ENCODE assay signal across 15 mouse cellular contexts in genomic region chr3:68201214-68201613, GRCm38 (mm10).
A peak's percentile ranks its signal among the peaks of the same experiment; 100 is the strongest.
DNase-seq lines count a peak whose midpoint lies in the region; TF ChIP-seq lines count a peak whose summit lies in the region.
"Had no signal": no experiment of that assay in that cellular context is flagged by ENCODE, and none has a peak within 500 bp of the region (broad histone marks: within the 10 kb centered on the region; RNA-seq: fewer than 3 reads in every experiment).

No protein-coding gene starts in this region.

- TF ChIP-seq CTCF in cerebellum, adult 2 months (IDR thresholded peaks at IDR 0.05; ENCODE audit: borderline replicate concordance, insufficient read depth, low read depth, low read length), result no peak
- TF ChIP-seq CTCF in layer of hippocampus, adult 2 months (conservative IDR thresholded peaks at IDR 0.05), result no peak
- no peak for TF ChIP-seq CTCF in thymus, adult 2 months (IDR thresholded peaks at IDR 0.05; ENCODE audit: borderline replicate concordance, control insufficient read depth, extremely low read depth, insufficient read depth, low read length, poor library complexity)

- H3K36me3 ChIP-seq in heart, embryonic 10.5 days, result no peaks in the 10 kb centered on the region
- H3K36me3 ChIP-seq in thymus, adult 2 months (ENCODE audit: control insufficient read depth, insufficient read depth, low read length), result no peaks in the 10 kb centered on the region
- H3K36me3 ChIP-seq: heart, embryonic 13.5 days; lung, embryonic 15.5 days had no signal

- no peaks in the 10 kb centered on the region for H3K4me1 ChIP-seq in cerebellum, adult 2 months (ENCODE audit: control insufficient read depth, insufficient read depth, low read length)
- no peaks in the 10 kb centered on the region for H3K4me1 ChIP-seq in heart, embryonic 10.5 days
- no peaks in the 10 kb centered on the region for H3K4me1 ChIP-seq in thymus, adult 2 months (replicated peaks; ENCODE audit: control insufficient read depth, insufficient read depth, low read length)
- H3K4me1 ChIP-seq: heart, embryonic 13.5 days; lung, embryonic 15.5 days had no signal

- H3K4me3 ChIP-seq in cerebellum, adult 2 months (replicated peaks; ENCODE audit: insufficient read depth, low read depth, low read length), result no peak overlapping the region
- H3K4me3 ChIP-seq in layer of hippocampus, adult 2 months, result no peak overlapping the region
- no peak overlapping the region for H3K4me3 ChIP-seq in heart, embryonic 10.5 days
- no peak overlapping the region for H3K4me3 ChIP-seq in thymus, adult 2 months (ENCODE audit: control insufficient read depth, insufficient read depth, low read length)
- H3K4me3 ChIP-seq: heart, embryonic 13.5 days; lung, embryonic 15.5 days had no signal

- H3K27ac ChIP-seq in cerebellum, adult 2 months (ENCODE audit: insufficient read depth, low read length), result no peak overlapping the region
- H3K27ac ChIP-seq in layer of hippocampus, adult 2 months, result peak overlapping the region; percentile 78
- H3K27ac ChIP-seq in heart, embryonic 10.5 days, result no peak overlapping the region
- H3K27ac ChIP-seq in thymus, adult 2 months (ENCODE audit: control insufficient read depth, insufficient read depth, low read length), result no peak overlapping the region
- H3K27ac ChIP-seq: heart, embryonic 13.5 days; lung, embryonic 15.5 days had no signal

- no peak for TF ChIP-seq POLR2A in cerebellum, adult 2 months (IDR thresholded peaks at IDR 0.05; ENCODE audit: borderline replicate concordance, insufficient read depth, low read length)
- TF ChIP-seq POLR2A in thymus, adult 2 months (IDR thresholded peaks at IDR 0.05; ENCODE audit: control insufficient read depth, extremely low read depth, insufficient read depth, low read length, poor library complexity), result no peak

- no peaks in the 10 kb centered on the region for H3K27me3 ChIP-seq in cerebellum, adult 2 months (ENCODE audit: control insufficient read depth, insufficient read depth, low read length)
- H3K27me3 ChIP-seq in heart, embryonic 10.5 days (ENCODE audit: insufficient read depth, poor library complexity, severe bottlenecking), result no peaks in the 10 kb centered on the region
- no peaks in the 10 kb centered on the region for H3K27me3 ChIP-seq in thymus, adult 2 months (ENCODE audit: control insufficient read depth, insufficient read depth, low read length)
- H3K27me3 ChIP-seq: heart, embryonic 13.5 days; lung, embryonic 15.5 days had no signal

- H3K9me3 ChIP-seq in heart, embryonic 10.5 days, result no peaks in the 10 kb centered on the region
- H3K9me3 ChIP-seq: heart, embryonic 13.5 days; lung, embryonic 15.5 days had no signal

- intact Hi-C loops in left cerebral cortex, postnatal 14 days (cut with DNase I), result no loop called here

- 14% methylated on average over 1 of the region's 1 CpGs for WGBS in cerebellum, adult 2 months
- WGBS in heart, embryonic 10.5 days, result 33% methylated on average over 1 of the region's 1 CpGs
- WGBS in thymus, adult 2 months, result 61% methylated on average over 1 of the region's 1 CpGs

- peak; percentile 54 to 55 for DNase-seq in cerebellum, postnatal 14 days
- no peak for DNase-seq in cerebellum, adult 2 months
- peak; percentile 26 to 33 for DNase-seq in left cerebral cortex, postnatal 14 days (ENCODE audit: low spot score in 2 of 2)
- no peak for DNase-seq in left cerebral cortex, adult 8-10 months (ENCODE audit: low spot score in 2 of 2)
- peak; percentile 42 for DNase-seq in brain, adult 2 months (ENCODE audit: low read depth, low spot score)
- peak; percentile 33 to 61 for DNase-seq in layer of hippocampus, adult 2 months (ENCODE audit: low spot score in 2 of 2)
- DNase-seq in heart, embryonic 10.5 days (ENCODE audit: low spot score), result no peak
- DNase-seq in thymus, adult 2 months, result no peak
- DNase-seq: cerebellum, adult 11-12 months; gastrocnemius, postnatal 10 days; kidney, adult 9 months; retina, postnatal 1 day; thymus, adult 18-20 months had no signal

Comparison
In these comparisons a context has a peak if more than half of its experiments do, and no peak if none do; other contexts are left out.
1. DNase-seq: peak in cerebellum, postnatal 14 days (2 of 2), left cerebral cortex, postnatal 14 days (2 of 2), brain, adult 2 months (single experiment) and layer of hippocampus, adult 2 months (2 of 2); none in cerebellum, adult 2 months (0 of 2), left cerebral cortex, adult 8-10 months (0 of 2), heart, embryonic 10.5 days (single experiment) and thymus, adult 2 months (single experiment).